Mouse (Mus musculus) right cerebral cortex, adult 2 months (tissue): ENCODE data around the gene Gstp3.
"Not testable (repeated sequence)": the region's sequence is repeated elsewhere in the genome, so short reads cannot be mapped to it uniquely, and the experiment has no call there.

ENCODE experiments used
- DNase-seq, 2 experiments: peaks; one replicate each; pipeline ENCODE4 v3.0.0; 2021 to 2022; ENCODE audit warnings: low spot score in 2 of 2

The Gstp3 gene

DNA sequence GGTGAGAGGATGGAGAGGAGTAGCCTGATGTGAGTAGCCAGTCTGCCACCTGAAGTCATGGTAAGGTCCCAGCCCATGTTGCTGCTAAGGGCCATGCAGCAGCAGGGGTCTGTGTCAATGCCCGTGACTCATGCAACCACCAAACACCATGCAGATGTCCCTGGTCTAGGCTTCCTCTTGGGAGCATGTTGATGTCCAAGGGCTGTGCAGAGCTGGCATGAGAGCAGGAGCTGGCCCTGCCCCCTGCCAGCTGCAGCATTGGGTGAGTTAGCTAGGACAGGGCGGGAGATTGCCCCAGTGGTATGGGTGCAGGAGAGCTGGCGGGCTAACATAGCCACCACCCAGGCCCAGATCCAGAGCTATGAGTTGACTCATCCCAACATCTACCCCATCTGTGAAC lies 31.1 kb upstream of the Gstp3 start:
- no peak for DNase-seq

DNA sequence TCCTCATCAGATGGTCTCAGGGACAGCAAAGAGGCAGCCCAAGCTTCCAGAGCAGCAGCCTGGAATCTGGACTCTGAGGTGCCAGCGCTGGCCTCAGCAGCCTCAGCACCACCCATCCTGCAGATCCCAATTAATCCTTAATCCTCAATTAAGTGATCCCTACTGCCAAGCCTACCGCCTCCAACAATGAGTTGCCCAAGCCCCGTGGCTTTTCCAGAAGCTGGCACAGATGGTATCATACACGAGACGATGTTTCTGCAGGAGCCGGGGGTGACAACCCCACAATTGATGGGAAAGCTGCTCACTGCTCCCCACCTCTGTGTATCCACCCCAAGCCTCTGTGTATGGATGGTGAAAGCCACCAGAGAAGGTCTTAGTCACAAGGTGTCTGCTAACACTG lies 29.8 kb upstream of the Gstp3 start:
- DNase-seq = no peak

DNA sequence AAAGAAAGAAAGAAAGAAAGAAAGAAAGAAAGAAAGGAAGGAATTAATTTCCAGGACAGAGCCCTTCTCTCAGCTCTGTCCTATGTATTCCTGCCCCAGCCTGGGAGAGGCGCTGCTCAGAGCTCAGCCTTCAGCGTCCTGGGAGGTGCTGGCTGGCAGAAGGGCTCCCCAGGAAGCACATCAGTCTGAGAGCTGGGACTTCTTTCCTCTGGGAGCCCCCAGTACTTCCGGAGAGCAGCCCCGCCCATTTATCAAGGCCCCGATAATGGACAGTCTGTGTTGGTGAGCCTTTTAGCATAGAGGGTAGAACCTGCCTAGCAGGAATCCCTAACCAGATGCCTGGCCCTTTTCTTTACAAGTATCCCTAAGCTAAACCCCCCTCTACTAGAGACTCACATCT lies 28.8 kb upstream of the Gstp3 start:
- no peak for DNase-seq

DNA sequence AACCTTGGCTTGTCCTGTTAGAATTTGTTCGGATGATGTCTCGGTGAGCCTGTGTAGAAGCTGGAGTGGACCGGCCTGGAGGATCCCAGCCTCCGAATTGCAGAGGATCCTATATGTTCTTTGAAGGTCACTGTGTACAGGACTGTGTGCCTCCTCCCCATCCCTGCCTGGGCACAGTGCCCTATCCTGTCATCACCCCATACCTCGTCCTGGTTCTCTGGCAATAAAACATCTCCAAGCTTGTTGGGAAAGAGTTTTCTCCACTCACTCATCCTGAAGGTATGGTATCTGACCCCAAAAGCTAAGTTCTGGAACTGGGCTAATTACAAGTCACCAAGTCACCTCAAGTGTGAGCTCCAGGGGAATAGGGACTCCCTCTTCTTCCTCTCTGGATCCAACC lies 27.7 kb upstream of the Gstp3 start:
- no peak for DNase-seq

DNA sequence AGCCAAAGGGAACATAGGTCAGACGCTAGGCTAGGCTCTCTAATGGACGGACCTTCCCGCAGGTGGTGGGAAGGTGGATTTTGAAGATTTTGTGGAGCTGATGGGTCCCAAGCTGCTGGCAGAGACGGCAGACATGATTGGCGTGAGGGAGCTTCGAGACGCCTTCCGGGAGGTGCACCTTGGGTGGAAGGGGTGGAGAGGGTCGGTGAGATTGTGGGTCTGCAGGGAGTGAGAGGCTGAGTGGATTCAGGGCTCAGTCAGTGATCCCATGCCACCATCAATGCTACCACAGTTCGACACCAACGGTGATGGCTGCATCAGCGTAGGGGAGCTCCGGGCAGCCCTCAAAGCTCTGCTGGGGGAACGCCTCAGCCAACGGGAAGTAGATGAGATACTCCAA lies 26.8 kb upstream of the Gstp3 start:
- no peak for DNase-seq

DNA sequence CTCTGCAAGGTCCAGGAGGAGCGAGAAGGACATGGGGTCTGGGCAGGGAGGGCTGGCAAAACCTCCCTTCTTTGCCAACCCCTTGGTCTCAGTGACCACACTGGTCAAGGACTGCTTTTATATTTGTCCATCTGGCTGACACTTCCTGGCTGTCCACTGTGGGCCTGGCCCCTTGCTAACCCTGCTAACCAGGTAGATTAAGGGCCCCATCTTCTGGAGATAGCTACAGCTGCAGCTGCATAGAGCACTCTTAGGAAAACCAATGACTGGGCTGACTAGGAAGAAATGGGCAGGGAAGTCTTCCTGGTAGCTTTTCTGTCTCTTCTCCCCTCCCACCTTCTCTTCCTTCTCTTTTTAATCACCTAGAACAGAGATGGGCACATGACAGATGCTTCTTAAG lies 25.6 kb upstream of the Gstp3 start:
- no peak for DNase-seq

DNA sequence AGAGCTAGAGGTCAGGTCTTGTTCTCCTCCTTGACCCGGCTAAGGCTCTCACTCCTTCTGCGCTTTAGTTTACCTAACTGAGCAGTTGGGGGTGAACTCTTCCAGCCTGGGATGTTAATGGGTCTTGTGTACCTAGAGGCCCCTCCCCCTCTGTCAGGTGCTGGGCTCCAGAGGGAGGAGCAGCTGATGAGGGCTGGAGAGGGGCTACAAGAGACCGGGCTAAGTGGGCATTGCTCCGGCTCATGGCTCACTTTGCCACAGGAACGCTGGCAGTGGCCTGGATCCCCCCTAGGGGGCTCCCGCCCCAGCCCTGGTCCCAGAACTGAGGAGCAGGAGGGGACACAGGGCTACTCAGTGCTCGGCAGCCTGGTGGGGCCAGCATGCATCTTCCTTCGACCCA lies 24.5 kb upstream of the Gstp3 start:
- no peak for DNase-seq

DNA sequence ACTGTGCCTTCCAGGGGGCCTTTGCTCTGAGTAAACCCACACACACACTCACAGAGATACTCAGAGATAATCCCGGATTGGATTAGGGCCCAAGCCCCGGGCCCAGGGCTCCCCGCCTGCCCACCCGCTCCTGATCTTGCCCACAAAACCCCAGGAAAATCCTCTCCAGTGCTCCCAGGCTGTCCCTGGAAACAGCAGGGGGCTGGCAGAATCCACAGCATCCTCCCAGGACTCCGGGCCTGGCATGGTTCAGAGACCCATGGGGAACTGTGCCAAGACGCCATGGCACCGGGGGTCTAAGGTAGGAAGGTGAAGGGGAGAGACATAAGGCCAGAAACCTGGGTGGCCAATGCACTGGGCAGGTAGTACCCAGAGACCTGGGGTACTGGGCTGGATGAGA lies 23.9 kb upstream of the Gstp3 start:
- DNase-seq = no peak

DNA sequence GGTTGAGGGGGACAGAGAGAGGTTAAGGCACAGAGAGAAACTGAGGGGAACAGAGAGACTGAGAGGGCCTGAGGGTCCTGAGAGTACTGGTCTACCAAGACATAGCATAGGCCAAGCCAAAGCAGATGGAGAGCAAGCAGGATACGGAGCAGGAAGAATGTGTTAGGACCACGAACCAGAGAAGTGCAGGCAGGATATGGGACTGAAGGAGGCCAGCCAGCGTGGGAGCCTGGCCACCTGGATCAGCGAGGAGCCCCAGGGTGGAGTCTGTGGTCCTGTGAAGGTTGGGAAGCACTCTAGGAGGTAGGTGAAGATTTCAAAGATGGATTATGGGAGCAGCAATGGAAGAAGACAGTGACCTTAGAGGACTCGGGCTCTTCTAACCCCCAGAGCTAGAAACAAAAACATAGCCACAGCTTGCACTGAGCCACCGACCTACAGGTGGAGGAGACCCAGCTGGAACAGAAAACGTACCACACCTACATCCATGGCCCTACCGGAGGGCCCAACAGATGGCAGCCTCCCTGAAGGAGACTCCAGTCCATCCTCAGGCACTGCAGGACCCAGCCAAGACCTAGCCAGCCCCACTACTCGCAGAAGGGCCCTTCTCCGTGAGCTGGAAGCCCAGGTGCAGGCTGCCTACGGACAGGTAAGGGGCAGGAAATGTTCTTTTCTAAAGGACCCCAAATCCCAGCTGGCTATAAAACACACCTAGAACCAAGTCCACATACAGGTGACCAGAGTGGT lies 23.0 kb upstream of the Gstp3 start:
- DNase-seq = no peak

DNA sequence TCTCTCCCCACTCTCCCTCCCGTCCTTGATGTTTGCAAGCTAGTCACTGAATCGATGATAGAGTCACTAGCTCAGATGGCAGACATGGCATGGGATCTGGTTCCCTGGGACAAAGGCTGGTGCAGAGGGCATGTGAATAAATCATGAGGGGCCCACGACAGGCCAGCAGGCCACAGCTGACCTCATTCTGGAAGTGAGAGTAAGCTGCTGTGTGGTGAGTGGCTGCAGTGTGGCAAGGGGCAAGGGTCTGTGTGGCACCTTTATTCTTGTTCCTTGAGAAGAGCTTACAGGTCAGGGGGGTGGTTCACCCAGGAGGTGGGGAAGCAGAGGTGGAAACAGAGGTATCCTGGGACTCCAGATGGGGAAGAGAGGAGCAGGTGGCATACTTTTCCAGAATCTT lies 22.0 kb upstream of the Gstp3 start, which contains the start of gene Cabp2:
Gene Cabp2 (plus strand): TSS at position 185 of the 400 bp plus-strand sequence.
- DNase-seq = no peak

DNA sequence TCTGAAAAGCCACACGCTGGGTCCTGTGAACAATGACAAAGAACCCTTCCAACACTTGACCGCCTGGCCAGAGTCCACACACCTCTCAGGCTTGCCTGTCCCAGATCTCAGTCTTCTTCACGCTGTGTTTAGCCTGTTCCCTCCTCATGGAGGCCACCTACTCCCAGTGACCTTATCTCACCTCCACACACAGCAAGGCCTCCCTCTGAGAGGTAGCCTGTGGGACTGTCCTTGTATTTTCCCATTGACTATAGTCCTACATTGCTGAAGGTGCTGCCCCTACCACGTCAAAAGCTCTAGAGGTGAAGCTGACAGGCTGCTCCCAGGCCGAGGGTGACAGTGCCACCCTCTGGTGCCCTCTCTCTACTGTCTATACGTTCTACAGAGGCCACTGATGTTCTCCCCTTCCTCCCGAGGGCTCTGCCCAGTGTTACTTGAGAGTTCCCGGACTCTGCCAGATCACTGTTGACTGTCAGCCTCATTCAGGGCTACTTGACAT lies 21.2 kb upstream of the Gstp3 start:
- DNase-seq = no peak

DNA sequence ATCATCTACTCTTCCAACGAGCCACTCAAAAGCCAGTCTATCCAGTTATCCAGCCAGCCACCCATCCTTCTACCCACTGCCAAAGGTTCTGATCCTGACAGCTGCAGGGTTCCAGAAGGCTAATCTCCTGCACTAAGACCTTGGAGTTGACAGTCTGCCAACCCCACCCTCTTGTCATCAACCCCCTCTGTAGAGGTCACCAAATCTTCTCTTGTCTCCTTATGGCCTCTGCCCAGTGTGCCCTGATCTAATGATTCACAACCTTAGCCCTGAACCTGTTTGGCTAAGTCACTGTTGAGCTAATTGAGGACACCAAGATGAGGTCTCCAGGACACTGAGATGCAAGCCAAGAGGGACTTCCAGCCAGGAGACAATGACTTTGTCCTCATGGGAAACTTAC lies 20.2 kb upstream of the Gstp3 start:
- no peak for DNase-seq

DNA sequence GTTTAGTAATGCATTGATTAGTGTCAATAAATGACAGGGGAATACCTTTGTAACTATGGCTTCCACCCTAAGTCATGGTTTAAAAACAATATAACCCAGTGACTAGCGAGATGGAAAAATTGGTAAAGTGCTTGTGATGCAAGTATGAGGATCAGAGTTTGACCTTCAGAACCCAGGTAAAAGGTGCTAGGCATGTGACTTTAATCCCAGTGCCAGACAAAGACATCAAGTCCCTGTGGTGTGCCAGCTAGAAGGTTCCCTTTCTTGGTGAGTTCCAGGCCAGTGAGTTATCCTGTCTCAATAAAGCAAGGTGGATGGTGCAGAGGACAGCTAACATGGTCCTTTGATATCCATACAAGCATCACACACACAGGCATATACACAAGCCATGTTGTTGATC lies 16.2 kb upstream of the Gstp3 start:
- no peak for DNase-seq

DNA sequence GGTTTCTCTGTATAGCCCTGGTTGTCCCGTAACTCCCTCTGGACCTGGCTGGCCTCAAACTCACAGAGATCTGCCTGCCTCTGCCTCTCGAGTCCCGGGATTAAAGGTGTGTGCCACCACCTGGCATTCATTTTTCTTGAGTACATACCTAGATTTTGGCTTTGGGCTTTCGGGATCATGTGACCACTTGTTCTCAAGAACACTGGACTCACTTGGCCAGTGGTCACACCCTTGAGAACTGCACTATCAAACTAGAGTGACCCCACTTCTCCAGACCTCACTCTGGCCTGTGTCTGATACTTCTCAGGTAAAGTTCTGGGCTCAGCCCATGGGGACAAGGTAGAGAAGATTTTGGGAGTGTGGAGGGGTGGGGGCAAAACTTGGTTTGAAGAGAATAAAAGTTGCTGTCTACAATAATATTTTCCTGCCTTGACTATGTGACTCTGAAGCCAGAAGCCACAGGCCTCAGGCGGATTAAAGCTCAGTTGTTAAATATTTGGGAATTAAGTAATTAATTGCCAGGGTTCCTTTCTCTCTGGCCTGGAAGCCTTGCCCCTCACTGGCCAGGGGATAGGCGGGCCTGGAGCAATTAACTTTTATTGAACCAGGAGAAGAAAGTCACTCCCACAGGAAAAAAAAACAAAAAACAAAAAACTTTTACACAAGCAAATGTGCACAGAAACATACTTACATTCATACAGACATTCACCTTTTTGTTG lies 13.5 kb upstream of the Gstp3 start:
- no peak for DNase-seq

DNA sequence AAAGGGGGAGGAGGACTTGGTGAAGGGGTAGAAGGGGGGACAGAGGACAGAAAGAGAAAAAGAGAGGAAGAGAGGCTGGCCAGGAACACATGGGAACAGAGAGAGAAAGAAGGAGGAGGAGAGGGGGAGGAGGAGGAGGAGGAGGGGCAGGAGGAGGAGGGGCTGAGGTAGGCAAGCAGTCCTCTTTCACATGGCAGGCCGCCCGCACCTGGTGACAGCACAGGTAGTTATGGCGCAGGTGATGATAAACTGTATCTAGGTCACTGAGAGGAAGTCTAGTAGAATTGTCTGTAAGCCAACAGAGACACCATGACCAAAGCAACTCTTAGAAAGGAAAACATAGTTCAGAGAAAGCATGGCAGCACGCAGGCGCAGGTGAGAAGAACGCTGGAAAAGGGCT lies 12.0 kb upstream of the Gstp3 start:
- DNase-seq = no peak

DNA sequence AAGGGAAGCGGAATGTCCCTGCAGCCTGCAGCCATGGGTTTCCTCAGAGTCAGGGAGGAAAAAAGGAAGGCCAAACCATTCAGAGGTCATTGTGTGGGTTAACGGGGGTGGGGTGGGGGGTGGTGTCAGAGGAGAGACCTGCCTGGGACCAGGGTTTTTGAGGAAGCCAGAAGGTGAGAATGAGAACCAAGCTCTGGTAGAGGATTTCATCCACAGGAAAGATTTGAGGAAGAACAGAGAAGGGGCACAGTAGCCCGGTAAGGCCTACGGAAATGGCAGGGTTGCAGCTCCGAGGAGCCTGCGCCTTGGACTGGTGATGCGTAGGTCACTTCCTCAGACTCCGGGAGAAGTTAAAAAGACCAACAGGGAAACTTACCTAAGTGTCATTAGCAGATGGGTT lies 11.4 kb upstream of the Gstp3 start:
- no peak for DNase-seq

DNA sequence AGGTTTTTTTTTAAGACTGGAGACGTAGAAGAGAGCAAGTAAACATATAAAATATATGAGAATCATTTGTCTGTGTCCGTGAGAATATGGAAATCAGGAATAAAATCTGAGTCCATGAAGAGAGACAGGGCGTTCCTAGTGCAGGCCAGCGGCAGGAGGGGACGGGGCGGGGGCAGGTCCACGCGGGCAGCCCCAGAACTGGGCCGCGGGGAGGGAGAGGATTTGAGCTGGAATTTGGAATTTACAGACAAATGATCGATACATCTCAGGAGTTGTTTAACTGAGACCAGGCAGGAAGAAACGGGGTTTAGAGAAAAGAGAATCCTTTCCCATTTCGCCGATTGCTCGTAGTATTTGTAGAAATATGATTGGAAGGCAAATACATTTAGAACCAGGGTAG lies 10.9 kb upstream of the Gstp3 start:
- DNase-seq = no peak

DNA sequence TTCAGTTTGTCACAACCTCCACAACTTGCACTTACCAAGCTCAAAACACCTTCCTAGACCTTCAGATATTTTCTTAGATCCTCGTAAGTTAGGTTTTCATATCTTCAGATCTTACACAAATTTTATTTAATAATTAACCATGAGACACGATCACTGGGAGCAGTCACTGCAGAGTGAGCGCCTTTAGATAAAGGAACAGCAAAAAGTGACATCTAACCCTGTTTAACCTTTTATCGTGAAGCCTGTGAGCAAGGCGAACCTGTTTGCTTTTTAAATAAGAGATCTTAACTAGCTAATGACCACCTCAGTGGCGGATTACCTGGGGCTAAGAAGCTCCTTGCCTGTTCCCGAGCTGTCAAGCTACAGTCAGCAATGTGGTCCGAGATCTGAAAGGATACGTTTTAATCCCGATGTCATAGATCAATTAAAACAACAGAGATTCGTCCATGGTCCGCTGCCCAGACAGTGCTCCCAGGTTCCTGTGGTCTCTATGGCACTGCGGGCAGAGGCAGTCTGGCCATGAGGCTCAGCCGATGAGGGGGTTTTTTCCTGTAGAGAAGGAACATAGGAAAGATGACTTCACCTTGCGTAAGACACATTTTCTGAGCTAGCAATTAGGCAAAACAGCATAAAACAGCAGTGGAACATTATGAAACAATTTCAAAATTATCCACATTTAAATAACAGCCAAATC lies 9.5 kb upstream of the Gstp3 start:
- DNase-seq = no peak

DNA sequence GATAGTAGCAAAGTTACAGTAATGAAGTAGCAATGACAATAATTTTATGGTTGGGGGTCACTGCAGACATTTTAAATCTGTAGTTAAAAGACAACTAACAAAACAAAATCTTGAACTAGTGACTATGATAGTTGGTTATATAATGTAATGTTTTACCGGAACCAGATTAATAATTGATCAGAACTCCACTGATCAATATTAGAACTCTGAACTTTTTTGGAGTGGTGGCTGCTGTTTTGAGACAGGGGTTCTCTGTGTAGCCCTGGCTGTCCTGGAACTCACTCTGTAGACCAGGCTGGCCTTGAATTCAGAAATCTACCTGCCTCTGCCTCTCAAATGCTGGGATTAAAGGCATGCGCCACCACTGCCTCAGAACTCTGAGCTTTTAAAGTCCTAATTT lies 8.9 kb upstream of the Gstp3 start:
- DNase-seq = not testable (repeated sequence)

DNA sequence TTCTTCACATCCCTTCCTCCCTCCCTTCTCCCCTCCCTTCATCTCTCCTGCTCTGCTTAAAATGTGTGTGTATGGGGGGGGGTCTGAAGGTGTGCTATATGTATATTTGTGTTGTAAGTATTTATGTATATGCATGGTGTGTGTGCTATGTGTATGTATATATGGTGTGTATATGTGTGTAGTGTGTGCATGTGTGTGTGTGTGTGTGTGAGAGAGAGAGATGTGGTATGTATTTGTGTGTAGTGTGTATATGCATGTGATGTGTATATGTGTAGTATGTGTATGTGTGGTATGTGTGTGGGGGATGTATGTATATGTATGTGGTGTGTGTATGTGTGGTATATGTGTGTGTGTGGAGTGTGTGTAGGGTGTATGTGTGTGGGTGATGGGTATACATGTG lies 7.5 kb upstream of the Gstp3 start:
- no peak for DNase-seq

DNA sequence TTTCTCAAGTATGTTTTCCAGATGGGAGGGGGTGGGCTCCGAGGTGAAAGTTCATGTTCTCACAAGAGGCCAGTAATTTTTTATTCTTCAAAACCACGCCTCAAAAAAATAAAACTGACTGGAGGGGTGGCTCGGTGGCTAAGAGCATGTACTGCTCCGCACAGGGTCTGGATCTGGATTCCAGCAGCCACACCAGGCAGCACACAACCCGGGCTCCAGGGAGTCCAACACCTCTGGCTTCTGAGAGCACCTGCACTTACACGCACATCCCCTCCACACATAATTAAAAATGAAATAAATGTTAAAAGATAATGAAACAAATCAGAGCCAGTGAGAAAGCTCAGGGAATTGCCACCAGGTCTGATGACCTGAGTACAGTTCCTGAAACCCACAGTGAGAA lies 6.9 kb upstream of the Gstp3 start:
- no peak for DNase-seq

DNA sequence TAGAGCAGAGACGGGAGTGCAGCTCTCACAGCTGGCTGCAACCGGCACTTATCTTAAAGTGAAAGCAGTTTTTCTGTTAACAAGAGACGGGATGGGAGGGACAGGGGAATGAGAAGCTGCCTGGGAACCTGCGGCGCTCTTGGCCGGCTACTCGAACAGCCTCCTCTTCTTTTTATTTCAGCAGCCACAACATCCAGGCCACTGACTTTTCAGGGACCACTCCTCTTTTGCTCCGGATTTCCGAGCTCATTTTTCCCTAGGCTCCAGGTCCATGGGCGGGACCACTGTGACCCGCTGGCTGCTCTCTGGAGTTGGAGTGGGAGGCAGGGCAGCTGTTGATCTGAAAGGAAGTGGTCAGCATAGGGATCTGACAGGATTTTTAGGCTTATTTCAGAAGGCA lies 5.1 kb upstream of the Gstp3 start:
- not testable (repeated sequence) for DNase-seq

DNA sequence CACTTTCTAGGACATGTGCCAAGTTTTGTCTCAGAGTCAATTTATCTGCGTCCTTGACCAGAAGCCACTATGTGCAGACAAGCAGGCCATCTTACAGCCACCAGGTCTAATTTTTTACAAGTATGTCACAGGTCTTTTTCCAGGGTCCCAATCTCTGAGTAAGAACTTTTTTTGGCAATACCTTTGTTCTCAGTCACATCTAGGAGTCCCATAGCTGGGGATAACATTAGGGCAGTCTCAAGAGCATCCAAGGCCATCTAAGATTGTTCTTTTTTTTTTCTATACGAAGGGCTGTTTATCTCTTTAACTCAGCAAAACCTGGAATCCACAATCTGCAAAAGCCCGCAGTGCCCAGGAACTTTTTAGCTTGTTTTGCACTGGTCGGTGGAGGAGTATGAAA lies 4.0 kb upstream of the Gstp3 start:
- not testable (repeated sequence) for DNase-seq
